Comparison of ENCODE assay signal across 43 mouse cellular contexts in genomic region chr7:45618316-45618715, GRCm38 (mm10). TPM values are rescaled to one million over a fixed set of nuclear protein-coding genes. Genes with fewer than 3 reads are reported as not detected.
"Had no signal": no experiment of that assay in that cellular context is flagged by ENCODE, and none has a peak within 500 bp of the region (broad histone marks: within the 10 kb centered on the region; RNA-seq: fewer than 3 reads in every experiment).

No protein-coding gene starts in this region.

- H3K4me2 ChIP-seq: liver, embryonic 11.5 days; liver, embryonic 12.5 days; liver, embryonic 13.5 days; liver, embryonic 15.5 days; midbrain, embryonic 11.5 days; midbrain, embryonic 12.5 days; midbrain, embryonic 13.5 days had no signal

- H3K4me3 ChIP-seq: limb, embryonic 10.5 days; limb, embryonic 12.5 days; liver, embryonic 12.5 days; liver, embryonic 13.5 days; liver, embryonic 15.5 days; megakaryocyte, embryonic 14.5 days; midbrain, embryonic 10.5 days; midbrain, embryonic 12.5 days; midbrain, embryonic 13.5 days; midbrain, embryonic 15.5 days; myocyte had no signal

- H3K4me1 ChIP-seq: liver, embryonic 12.5 days; liver, embryonic 15.5 days; midbrain, embryonic 12.5 days had no signal

- H3K27ac ChIP-seq: limb, embryonic 10.5 days; limb, embryonic 12.5 days; limb, embryonic 13.5 days; liver, embryonic 12.5 days; liver, embryonic 13.5 days; liver, embryonic 14.5 days; liver, embryonic 15.5 days; macrophage; midbrain, embryonic 10.5 days; midbrain, embryonic 12.5 days; midbrain, embryonic 13.5 days; midbrain, embryonic 15.5 days had no signal

- H3K36me3 ChIP-seq: limb, embryonic 10.5 days; limb, embryonic 12.5 days; limb, embryonic 13.5 days; limb, embryonic 15.5 days; liver, embryonic 12.5 days; liver, embryonic 13.5 days; liver, embryonic 15.5 days; lung, embryonic 15.5 days; midbrain, embryonic 10.5 days; midbrain, embryonic 12.5 days; midbrain, embryonic 13.5 days; midbrain, embryonic 15.5 days had no signal

- DNase-seq: left cerebral cortex, postnatal 4 days; liver; liver, embryonic 13.5 days; liver, postnatal 0 days; lung, adult 18-20 months; lung, adult 2 months; lung, embryonic 14.5 days; lung, postnatal 10 days; lung, postnatal 14 days; lung, postnatal 36 days; midbrain, embryonic 14.5 days had no signal

- ATAC-seq: liver, embryonic 12.5 days; liver, postnatal 0 days; lung, postnatal 0 days; midbrain, embryonic 13.5 days; midbrain, embryonic 15.5 days; midbrain, embryonic 16.5 days had no signal

- H3K9ac ChIP-seq: limb, embryonic 13.5 days; limb, embryonic 15.5 days; liver, embryonic 12.5 days; liver, embryonic 13.5 days; liver, embryonic 14.5 days; liver, embryonic 15.5 days; liver, postnatal 0 days; lung, embryonic 14.5 days; lung, embryonic 15.5 days; midbrain, embryonic 12.5 days; midbrain, embryonic 13.5 days; midbrain, embryonic 15.5 days had no signal

- H3K9me3 ChIP-seq: limb, embryonic 10.5 days; limb, embryonic 12.5 days; limb, embryonic 13.5 days; limb, embryonic 15.5 days; liver, embryonic 12.5 days; liver, embryonic 13.5 days; liver, embryonic 15.5 days; lung, embryonic 15.5 days; midbrain, embryonic 10.5 days; midbrain, embryonic 12.5 days; midbrain, embryonic 13.5 days; midbrain, embryonic 15.5 days had no signal

RNA-seq across cellular contexts. Expression of gene Fut1, which starts 1.2 kb away (rescaled TPM):
- total RNA-seq: left cerebral cortex, postnatal 14 days; left cerebral cortex, postnatal 36 days; liver, adult 2 months; megakaryocyte progenitor cell, adult 5-6 weeks; megakaryocyte, adult 5-6 weeks; megakaryocyte-erythroid progenitor cell, adult 5-6 weeks; midbrain, postnatal 0 days; monocyte, adult 5-6 weeks had no signal
- polyA plus RNA-seq: limb, embryonic 10.5 days; limb, embryonic 12.5 days; liver, embryonic 11.5 days; liver, embryonic 13.5 days; liver, embryonic 14.5 days; liver, embryonic 15.5 days; liver, embryonic 16.5 days; macrophage; midbrain, embryonic 10.5 days; midbrain, embryonic 11.5 days; midbrain, embryonic 12.5 days; midbrain, embryonic 13.5 days; midbrain, embryonic 14.5 days; midbrain, embryonic 15.5 days; midbrain, embryonic 16.5 days; midbrain, postnatal 0 days had no signal

RNA-seq across cellular contexts. Expression of gene Fgf21, which starts 3.0 kb away (rescaled TPM):
- total RNA-seq: left cerebral cortex, adult 8-10 months; left cerebral cortex, postnatal 10 days; left cerebral cortex, postnatal 14 days; left cerebral cortex, postnatal 25 days; left cerebral cortex, postnatal 36 days; left cerebral cortex, postnatal 4 days; megakaryocyte progenitor cell, adult 5-6 weeks; megakaryocyte, adult 5-6 weeks; megakaryocyte-erythroid progenitor cell, adult 5-6 weeks; midbrain, postnatal 0 days; monocyte, adult 5-6 weeks had no signal
- polyA plus RNA-seq: limb, embryonic 10.5 days; limb, embryonic 11.5 days; limb, embryonic 12.5 days; liver, embryonic 12.5 days; liver, embryonic 13.5 days; liver, embryonic 14.5 days; liver, embryonic 15.5 days; liver, embryonic 16.5 days; lung, adult 2 months; lung, embryonic 14.5 days; lung, postnatal 0 days; macrophage; midbrain, embryonic 10.5 days; midbrain, embryonic 11.5 days; midbrain, embryonic 12.5 days; midbrain, embryonic 14.5 days; midbrain, embryonic 15.5 days; midbrain, embryonic 16.5 days; midbrain, postnatal 0 days had no signal

RNA-seq across cellular contexts. Expression of gene Izumo1, which starts 3.3 kb away (rescaled TPM):
- total RNA-seq: left cerebral cortex, adult 8-10 months; left cerebral cortex, postnatal 10 days; left cerebral cortex, postnatal 25 days; left cerebral cortex, postnatal 36 days; megakaryocyte-erythroid progenitor cell, adult 5-6 weeks; monocyte, adult 5-6 weeks had no signal
- polyA plus RNA-seq: limb, embryonic 10.5 days; limb, embryonic 11.5 days; liver, embryonic 13.5 days; macrophage; midbrain, embryonic 14.5 days; midbrain, embryonic 15.5 days; midbrain, embryonic 16.5 days; midbrain, postnatal 0 days; myocyte had no signal

RNA-seq across cellular contexts. Expression of gene Rasip1, which starts 9.0 kb away (rescaled TPM):
- total RNA-seq: megakaryocyte-erythroid progenitor cell, adult 5-6 weeks had no signal

RNA-seq across cellular contexts. Expression of gene Mamstr, which starts 21.5 kb away (rescaled TPM):
- total RNA-seq: megakaryocyte, adult 5-6 weeks; megakaryocyte-erythroid progenitor cell, adult 5-6 weeks had no signal
- polyA plus RNA-seq: macrophage had no signal
